Mouse (Mus musculus): ENCODE measurements at regions not wholly inside any gene's neighbourhood (a gene's known extent, or its start where the extent isn't known, plus 50 kb on each side); places are given as distances from the start of the nearest gene placed in this dataset.

DNA sequence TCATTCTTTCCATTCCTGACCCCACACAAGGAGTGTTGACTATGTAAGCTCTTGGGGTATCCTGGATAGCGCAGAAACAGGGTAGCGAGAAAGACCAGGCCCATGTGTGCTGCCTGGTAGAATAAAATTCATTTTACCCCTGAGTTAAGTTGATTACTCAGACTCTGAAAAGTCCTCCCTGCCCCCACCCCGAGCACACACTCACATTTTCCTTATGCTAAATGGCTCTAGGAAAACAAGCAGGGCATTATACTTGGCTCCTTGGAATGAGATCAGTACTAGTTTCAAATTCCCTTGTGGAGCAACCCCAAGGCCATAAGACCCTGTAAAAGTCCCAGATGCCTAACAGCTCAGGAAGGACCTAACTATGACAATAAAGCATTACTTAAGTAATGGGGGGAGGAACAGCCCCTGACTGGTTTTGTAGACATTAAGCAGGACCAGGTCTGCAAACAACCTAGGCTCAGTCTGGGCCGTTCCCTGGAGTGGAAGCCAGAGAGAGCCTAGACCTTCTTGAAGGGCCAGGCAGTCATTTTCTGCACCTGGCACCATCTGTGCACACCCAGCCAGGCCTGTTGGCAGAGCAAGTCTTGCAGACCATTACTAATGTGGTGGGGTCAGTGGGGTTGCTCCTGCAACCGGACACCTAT lies 262.9 kb downstream of the Sox4 start:
- Histone ChIP-seq H3K27ac (ENCODE audit: insufficient read depth, low read depth) (no peak overlapping the region), H3K79me2 (replicated peaks; ENCODE audit: control insufficient read depth, extremely low read depth, insufficient read depth, poor library complexity, severe bottlenecking) (no peaks in the 10 kb centered on the region), H3K9ac (ENCODE audit: insufficient read depth, low read depth) (no peak overlapping the region), H3K4me3 (replicated peaks in 1 of 3; ENCODE audit: low read depth in 2 of 3, low read length in 2 of 3, poor library complexity in 1 of 3) (no peak overlapping the region), H3K36me3 (replicated peaks in 1 of 2; ENCODE audit: control insufficient read depth in 1 of 2, insufficient read depth in 1 of 2, low read length in 1 of 2) (no peaks in the 10 kb centered on the region), H3K4me2 (ENCODE audit: insufficient read depth, low read depth, poor library complexity, severe bottlenecking) (no peak overlapping the region), H3K9me3 (replicated peaks; ENCODE audit: low read length) (no peaks in the 10 kb centered on the region), H3K27me3 (replicated peaks) (no peaks in the 10 kb centered on the region), H3K4me1 (ENCODE audit: control insufficient read depth in 1 of 2, insufficient read depth in 2 of 2) (no peaks in the 10 kb centered on the region)
- in situ Hi-C loops (cut with MboI; ENCODE audit: low pct_ligation_motif_present, low pct_unique_long_range_greater_than_20kb, low sequenced_read_pairs) (no loop called here), dilution Hi-C loops (cut with MboI; ENCODE audit: extremely low pct_ligation_motif_present, extremely low pct_unique_long_range_greater_than_20kb, low sequenced_read_pairs) (no loop called here)
- TF ChIP-seq JUN (IDR thresholded peaks at IDR 0.05; ENCODE audit: insufficient read depth, low read depth, low read length) (no peak), ETS1 (conservative IDR thresholded peaks at IDR 0.05; ENCODE audit: low read depth, low read length) (no peak), POLR2AphosphoS2 (IDR thresholded peaks at IDR 0.05; ENCODE audit: low read depth, low read length) (no peak), MXI1 (IDR thresholded peaks at IDR 0.05; ENCODE audit: low read depth, low read length) (no peak), CHD2 (IDR thresholded peaks at IDR 0.05; ENCODE audit: low read length) (no peak)
- DNase-seq (ENCODE audit: extremely low read depth), result no peak

DNA sequence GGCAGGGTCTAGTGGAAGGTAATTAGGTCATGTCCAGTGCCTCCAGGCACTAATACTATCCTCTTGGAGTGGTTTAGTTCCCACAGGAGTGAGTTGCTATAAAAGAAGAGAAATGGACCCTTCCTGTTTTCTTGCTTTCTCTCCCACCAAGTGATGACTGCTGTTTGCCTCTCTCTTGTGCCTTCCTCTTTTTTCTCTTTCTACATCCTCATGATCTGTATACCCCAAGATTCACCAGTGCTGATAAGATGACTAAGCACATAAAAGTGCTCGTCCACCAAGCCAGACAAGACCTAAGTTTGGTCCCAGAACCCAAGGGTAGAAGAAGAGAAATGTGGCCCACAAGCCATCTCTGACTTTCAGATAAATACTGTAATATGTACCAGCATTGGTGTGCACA lies 265.7 kb downstream of the Sox4 start:
- no peak overlapping the region for H3K27ac ChIP-seq (ENCODE audit: insufficient read depth, low read depth)
- H3K27me3 ChIP-seq (replicated peaks), result no peaks in the 10 kb centered on the region
- no peak overlapping the region for H3K9ac ChIP-seq (ENCODE audit: insufficient read depth, low read depth)
- TF ChIP-seq ZNF384 (IDR thresholded peaks at IDR 0.05; ENCODE audit: low read depth, low read length) (no peak), CTCF (conservative IDR thresholded peaks at IDR 0.05 in 1 of 2, IDR thresholded peaks at IDR 0.05 in 1 of 2; ENCODE audit: low read depth in 2 of 2, low read length in 2 of 2) (no peak), ELF1 (IDR thresholded peaks at IDR 0.05; ENCODE audit: low read depth, low read length) (no peak), JUN (IDR thresholded peaks at IDR 0.05; ENCODE audit: insufficient read depth, low read depth, low read length) (no peak), USF2 (conservative IDR thresholded peaks at IDR 0.05; ENCODE audit: low read depth, low read length) (no peak), KAT2A (IDR thresholded peaks at IDR 0.05; ENCODE audit: insufficient replicate concordance, low read length) (no peak), JUND (conservative IDR thresholded peaks at IDR 0.05; ENCODE audit: low read depth, low read length) (no peak), RAD21 (IDR thresholded peaks at IDR 0.05; ENCODE audit: low read depth, low read length) (no peak), BHLHE40 (IDR thresholded peaks at IDR 0.05; ENCODE audit: low read depth, low read length) (no peak), USF1 (IDR thresholded peaks at IDR 0.05; ENCODE audit: low read depth, low read length) (no peak), CHD1 (IDR thresholded peaks at IDR 0.05; ENCODE audit: low read depth, low read length) (no peak), IRF4 (IDR thresholded peaks at IDR 0.05; ENCODE audit: low read depth, low read length) (no peak), SMC3 (IDR thresholded peaks at IDR 0.05; ENCODE audit: low read depth, low read length) (no peak), ZC3H11A (IDR thresholded peaks at IDR 0.05; ENCODE audit: low read depth, low read length) (no peak)
- no peak overlapping the region for H3K4me2 ChIP-seq (ENCODE audit: insufficient read depth, low read depth, poor library complexity, severe bottlenecking)
- no peaks in the 10 kb centered on the region for H3K36me3 ChIP-seq (replicated peaks in 1 of 2; ENCODE audit: control insufficient read depth in 1 of 2, insufficient read depth in 1 of 2, low read length in 1 of 2)
- no peaks in the 10 kb centered on the region for H3K9me3 ChIP-seq (replicated peaks; ENCODE audit: low read length)
- peaks cover 0 to 3% of the 10 kb centered on the region in 2 experiments; a peak in 1 of 4 replicates for H3K4me1 ChIP-seq (ENCODE audit: control insufficient read depth in 1 of 2, insufficient read depth in 2 of 2)
- dilution Hi-C loops (cut with MboI; ENCODE audit: extremely low pct_ligation_motif_present, extremely low pct_unique_long_range_greater_than_20kb, low sequenced_read_pairs), result no loop called here
- no peaks in the 10 kb centered on the region for H3K79me2 ChIP-seq (replicated peaks; ENCODE audit: control insufficient read depth, extremely low read depth, insufficient read depth, poor library complexity, severe bottlenecking)
- H3K4me3 ChIP-seq (replicated peaks in 1 of 3; ENCODE audit: low read depth in 2 of 3, low read length in 2 of 3, poor library complexity in 1 of 3), result no peak overlapping the region
- DNase-seq (ENCODE audit: extremely low read depth), result no peak
- in situ Hi-C loops (cut with MboI; ENCODE audit: low pct_ligation_motif_present, low pct_unique_long_range_greater_than_20kb, low sequenced_read_pairs), result no loop called here

All from CH12.LX (cell line).